Mouse (Mus musculus) lung, adult 2 months (tissue): ENCODE measurements at regions not wholly inside any gene's neighbourhood (a gene's known extent, or its start where the extent isn't known, plus 50 kb on each side); places are given as distances from the start of the nearest gene placed in this dataset.

Source experiments
- DNase-seq: peaks from one replicate; pipeline ENCODE4 v3.0.0; 2022
- H3K4me1 ChIP-seq: fragments of 200-500 bp; 2 replicates; pipeline ENCODE4 v1.6.1; 2011; ENCODE audit warnings: low read length; ENCODE audit not compliant: control insufficient read depth, insufficient read depth
- H3K4me3 ChIP-seq: fragments of 200-500 bp; replicated peaks from 2 replicates; pipeline ENCODE3; 2011; ENCODE audit warnings: low read depth, mild to moderate bottlenecking, control low read depth, low read length; ENCODE audit errors: extremely low read depth
- CTCF ChIP-seq: fragments of 200-500 bp; IDR thresholded peaks from 2 replicates; pipeline ENCODE4 v1.5.1; 2011; ENCODE audit warnings: mild to moderate bottlenecking, low read length, control low read depth; ENCODE audit not compliant: insufficient read depth
- POLR2A ChIP-seq: fragments of 200-500 bp; IDR thresholded peaks from 2 replicates; pipeline ENCODE4 v1.6.1; 2011; ENCODE audit warnings: low read depth, mild to moderate bottlenecking, control low read depth, low read length, borderline replicate concordance; ENCODE audit errors: extremely low read depth
- WGBS: fragments of 180-500 bp; shearing (Covaris S2); methylation state at CpG from one replicate; pipeline ENCODE4 v1.1.7; 2018; 5-methylcytosine and 5-hydroxymethylcytosine counted together

DNA sequence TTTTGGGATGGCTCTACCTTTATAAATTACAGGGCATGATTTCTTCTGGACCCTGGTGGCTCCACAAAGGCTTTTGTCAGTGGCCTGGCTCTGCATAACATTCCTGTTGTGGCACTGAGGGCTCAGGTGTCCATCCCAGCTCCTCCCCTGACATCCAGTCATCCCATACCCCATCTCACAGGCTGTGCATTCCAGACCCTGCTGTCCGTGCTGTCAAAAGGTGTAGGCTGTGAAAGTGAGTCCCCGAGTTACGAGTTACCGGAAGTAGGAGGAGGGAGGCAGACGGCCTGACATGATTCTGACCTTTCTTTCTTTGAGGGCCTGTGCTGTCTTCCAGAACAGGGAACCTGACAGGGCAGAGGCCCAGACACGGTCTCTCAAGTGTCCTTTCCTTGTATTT is 397.6 kb downstream of the Irx1 start:
- no peak for TF ChIP-seq POLR2A
- TF ChIP-seq CTCF: no peak
- DNase-seq: no peak
- Histone ChIP-seq H3K4me1 (no peaks in the 10 kb centered on the region), H3K4me3 (no peak overlapping the region)
- WGBS: 55% methylated on average over 6 of the region's 6 CpGs

GRCm38 (mm10) chr13:71565388-71565787 is 398.1 kb downstream of the Irx1 start:
- Histone ChIP-seq H3K4me1 (no peaks in the 10 kb centered on the region), H3K4me3 (no peak overlapping the region)
- 82% methylated on average over 7 of the region's 7 CpGs for WGBS
- no peak for TF ChIP-seq CTCF
- no peak for TF ChIP-seq POLR2A
- DNase-seq: no peak

- H3K4me1 ChIP-seq: no peaks in the 10 kb centered on the region
- no peak for TF ChIP-seq CTCF
- H3K4me3 ChIP-seq: no peak overlapping the region
- no peak for DNase-seq
- 86% methylated on average over 14 of the region's 14 CpGs for WGBS
Measured at GRCm38 (mm10) chr13:71558477-71559215, 404.9 kb downstream of the Irx1 start.

DNA sequence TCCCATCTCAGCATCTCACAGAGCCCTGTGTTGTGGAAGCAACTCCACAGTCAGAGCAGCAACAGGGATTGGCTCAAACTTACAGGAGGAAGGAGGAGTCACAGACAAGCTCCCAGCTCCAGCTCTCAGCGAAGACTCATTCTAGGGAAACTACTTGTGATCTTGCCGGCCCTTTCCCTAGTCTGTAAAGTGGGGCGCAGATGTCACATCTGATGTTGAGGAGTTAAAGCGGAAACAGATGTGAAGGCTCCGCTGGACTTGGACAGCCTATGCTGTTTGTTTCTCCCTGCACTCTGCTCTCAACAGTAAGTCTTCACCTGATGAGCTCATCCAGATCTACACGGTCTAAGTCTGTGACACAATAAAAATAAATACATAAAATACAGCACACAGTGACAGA is 408.1 kb downstream of the Irx1 start:
- Histone ChIP-seq H3K4me1 (no peaks in the 10 kb centered on the region), H3K4me3 (no peak overlapping the region)
- DNase-seq: no peak
- no peak for TF ChIP-seq CTCF
- no peak for TF ChIP-seq POLR2A
- 80% methylated on average over 6 of the region's 6 CpGs for WGBS

DNA sequence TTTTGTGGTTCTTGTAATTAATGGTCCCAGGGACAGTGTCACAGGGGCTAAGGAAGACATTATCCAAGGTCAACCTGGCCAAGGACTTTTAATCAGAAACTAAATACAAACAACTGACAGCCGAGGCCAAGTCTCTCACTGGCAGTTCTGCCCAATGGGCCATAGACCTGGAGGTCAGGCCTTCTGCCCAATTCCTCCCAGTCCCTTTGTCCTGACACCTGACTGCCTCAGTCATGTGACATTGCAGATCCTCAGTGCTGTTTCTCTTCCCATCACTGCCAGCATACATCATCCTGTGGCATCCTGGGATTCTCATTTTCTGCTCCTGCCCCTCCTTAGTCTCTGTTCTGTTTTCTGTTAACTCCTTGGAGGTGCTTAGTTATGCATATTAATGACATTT is 413.4 kb downstream of the Irx1 start:
- H3K4me1 ChIP-seq: no peaks in the 10 kb centered on the region
- WGBS: 43% methylated on average over 1 of the region's 1 CpGs
- no peak for DNase-seq
- no peak overlapping the region for H3K4me3 ChIP-seq
- TF ChIP-seq POLR2A (no peak), CTCF (no peak)

DNA sequence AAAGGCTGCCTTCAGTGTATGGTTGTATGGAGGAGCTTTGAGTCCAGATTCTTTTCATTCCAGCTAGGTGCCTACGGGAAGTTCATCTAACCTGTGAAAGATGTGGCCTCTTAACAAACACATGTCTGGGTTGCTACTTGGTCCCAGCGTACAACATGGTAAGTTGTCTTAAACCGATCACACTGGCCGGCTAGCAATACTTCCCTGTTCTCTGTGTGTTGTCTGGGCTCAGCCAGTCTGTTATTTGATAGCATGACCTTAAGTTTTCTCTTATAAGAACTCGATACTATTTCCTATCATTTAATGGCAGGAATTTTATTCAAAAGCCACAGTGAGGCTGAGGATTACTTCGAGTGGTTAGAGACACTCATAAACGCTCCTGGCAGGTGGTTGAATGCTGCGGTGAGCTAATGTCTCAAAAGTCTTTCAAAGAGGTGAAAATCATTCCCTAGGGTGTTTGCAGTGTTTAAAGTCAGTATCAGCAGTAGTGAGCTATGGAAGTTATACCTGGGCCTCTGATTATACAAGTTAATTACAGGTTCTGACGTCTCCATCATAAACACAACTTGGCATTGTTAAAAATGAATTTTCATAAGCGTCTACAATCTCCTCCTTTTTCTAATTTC is 414.2 kb downstream of the Irx1 start:
- no peak for TF ChIP-seq CTCF
- no peak for TF ChIP-seq POLR2A
- 73% methylated on average over 10 of the region's 10 CpGs for WGBS
- Histone ChIP-seq H3K4me3 (no peak overlapping the region), H3K4me1 (no peaks in the 10 kb centered on the region)
- no peak for DNase-seq

- no peak for TF ChIP-seq POLR2A
- TF ChIP-seq CTCF: no peak
- H3K4me3 ChIP-seq: no peak overlapping the region
- 41% methylated on average over 4 of the region's 4 CpGs for WGBS
- H3K4me1 ChIP-seq: no peaks in the 10 kb centered on the region
- DNase-seq: no peak
Measured at GRCm38 (mm10) chr13:71538226-71538625, 425.3 kb downstream of the Irx1 start.

DNA sequence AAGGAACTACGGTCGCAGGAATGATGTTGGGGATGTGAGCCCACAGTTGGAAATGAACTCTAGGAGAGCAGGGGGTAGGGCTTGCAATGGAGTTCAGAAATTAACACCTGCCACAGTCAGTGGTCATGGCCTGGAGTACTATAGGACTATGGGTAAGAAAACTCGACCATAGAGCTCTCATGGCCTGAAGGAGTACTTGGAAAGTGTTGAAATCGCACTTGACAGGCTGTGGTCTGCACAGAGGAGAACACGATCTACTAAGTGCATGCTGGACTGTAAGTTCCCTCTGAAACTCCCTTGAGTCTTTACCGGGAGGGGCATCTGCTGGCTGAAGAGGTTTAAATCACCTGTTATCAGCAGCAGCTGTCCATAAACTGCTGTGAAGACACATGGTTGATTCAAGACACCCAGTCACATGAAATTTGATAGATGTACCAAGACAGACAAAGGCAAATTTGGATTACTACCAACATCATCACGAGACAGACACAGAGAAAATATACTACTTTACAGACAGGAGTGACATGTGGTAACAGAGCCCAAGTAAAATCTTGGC is 430.6 kb downstream of the Irx1 start:
- Histone ChIP-seq H3K4me3 (no peak overlapping the region), H3K4me1 (0 out of 2 replicates have a peak, but pooled peaks cover 3% of the 10 kb centered on the region)
- no peak for TF ChIP-seq CTCF
- no peak for TF ChIP-seq POLR2A
- WGBS: 51% methylated on average over 7 of the region's 7 CpGs
- peak; percentile 35 for DNase-seq

DNA sequence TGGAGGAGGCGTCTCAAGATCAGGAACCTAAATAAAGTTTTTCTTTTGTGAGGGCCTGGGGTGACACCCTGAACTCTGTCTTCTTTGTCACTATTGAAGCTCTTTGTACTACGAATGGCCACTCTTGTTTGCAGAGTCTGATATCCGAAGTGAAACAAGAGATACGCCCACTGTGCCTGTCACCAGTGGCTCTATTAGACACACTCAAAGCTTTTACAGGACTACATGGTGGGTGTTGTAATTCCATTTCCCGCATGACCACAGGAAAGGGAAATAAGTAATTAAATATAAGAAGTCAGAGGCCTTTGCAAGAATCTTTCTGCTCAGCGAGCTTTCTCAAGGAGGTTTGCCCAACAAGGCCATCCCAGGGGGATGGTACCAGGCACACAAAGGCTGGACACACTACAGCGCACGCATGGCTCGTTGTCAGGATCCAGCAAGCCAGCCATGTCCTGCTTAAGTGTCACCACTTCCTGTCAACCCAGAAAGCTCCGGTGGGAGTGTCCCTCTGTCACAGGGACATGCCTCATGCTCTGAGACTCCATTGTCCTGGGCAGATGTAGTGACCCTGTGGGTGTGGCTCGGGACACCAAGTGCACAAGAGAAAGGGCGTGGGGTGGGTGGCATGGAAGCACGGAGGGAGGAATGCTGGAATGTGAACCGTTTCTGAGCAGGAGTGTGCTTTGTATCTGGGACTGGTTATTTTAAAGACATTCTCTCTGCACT is 434.0 kb downstream of the Irx1 start:
- H3K4me3 ChIP-seq: no peak overlapping the region
- TF ChIP-seq CTCF: no peak
- TF ChIP-seq POLR2A: no peak
- DNase-seq: no peak
- WGBS: 39% methylated on average over 14 of the region's 14 CpGs
- H3K4me1 ChIP-seq: 0 out of 2 replicates have a peak, but pooled peaks cover 3% of the 10 kb centered on the region

DNA sequence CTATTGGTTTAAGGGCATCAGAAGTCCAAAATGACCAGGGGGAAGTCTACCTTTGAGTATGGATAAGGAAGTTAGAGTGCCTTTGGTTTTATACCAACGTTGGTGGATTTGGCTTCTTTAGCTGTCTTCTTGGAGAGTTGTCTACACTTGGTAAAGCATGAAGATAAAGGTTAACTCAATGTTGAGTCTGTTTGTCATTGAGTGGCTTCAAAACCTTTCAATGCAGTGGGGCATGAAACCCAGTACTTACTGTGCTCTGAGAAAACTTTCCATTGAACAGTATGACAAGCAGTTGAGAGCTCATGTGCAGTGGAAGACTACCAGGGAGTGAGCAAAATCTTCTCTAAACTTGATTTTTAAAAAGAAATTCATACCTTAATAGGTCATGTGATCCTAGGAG is 445.7 kb downstream of the Irx1 start:
- H3K4me3 ChIP-seq: no peak overlapping the region
- TF ChIP-seq POLR2A (no peak), CTCF (no peak)
- DNase-seq: no peak
- no peaks in the 10 kb centered on the region for H3K4me1 ChIP-seq
- WGBS: 79% methylated on average over 1 of the region's 1 CpGs
